Mouse (Mus musculus) lung, embryonic 15.5 days (tissue): ENCODE measurements around the gene Cacfd1. TPM values are rescaled to one million over a fixed set of nuclear protein-coding genes. Genes with fewer than 3 reads are reported as not detected.

Experiments
- ATAC-seq: fragments of 200-750 bp; cut with Nextera tagmentation; 2 replicates; pipeline ENCODE4 v1.8.0; 2017; ENCODE audit warnings: moderate number of reproducible peaks, borderline replicate concordance; ENCODE audit not compliant: low FRiP score, low TSS enrichment; ENCODE audit errors: extremely low read depth
- H3K27ac ChIP-seq: fragments of 300-500 bp; sonication (generic); 2 replicates; pipeline ENCODE4 v1.5.1; 2015; ENCODE audit warnings: moderate library complexity, mild to moderate bottlenecking, inconsistent platforms
- H3K27me3 ChIP-seq: fragments of 300-500 bp; sonication (generic); 2 replicates; pipeline ENCODE4 v1.6.1; 2015; ENCODE audit warnings: inconsistent platforms
- H3K36me3 ChIP-seq: fragments of 300-500 bp; sonication (generic); 2 replicates; pipeline ENCODE4 v1.6.1; 2015; ENCODE audit warnings: inconsistent platforms
- H3K4me1 ChIP-seq: fragments of 300-500 bp; sonication (generic); 2 replicates; pipeline ENCODE4 v1.6.1; 2015; ENCODE audit warnings: inconsistent platforms
- H3K4me2 ChIP-seq: fragments of 300-500 bp; sonication (generic); 2 replicates; pipeline ENCODE4 v1.6.1; 2015; ENCODE audit warnings: inconsistent platforms, mild to moderate bottlenecking, moderate library complexity
- H3K4me3 ChIP-seq: fragments of 300-500 bp; sonication (generic); 2 replicates; pipeline ENCODE4 v1.5.1; 2015; ENCODE audit warnings: mild to moderate bottlenecking, inconsistent platforms
- H3K9ac ChIP-seq: fragments of 300-500 bp; sonication (generic); 2 replicates; pipeline ENCODE4 v1.6.1; 2015; ENCODE audit warnings: inconsistent platforms
- H3K9me3 ChIP-seq: fragments of 300-500 bp; sonication (generic); 2 replicates; pipeline ENCODE4 v1.6.1; 2016; ENCODE audit warnings: inconsistent platforms
- WGBS: fragments of 180-500 bp; shearing (Covaris S2); methylation state at CpG from one replicate; pipeline ENCODE4 v1.1.7; 2015; 5-methylcytosine and 5-hydroxymethylcytosine counted together
- polyA plus RNA-seq: library from polyadenylated mRNA; unstranded; fragments of >200 nt; fragmentation: Nextera tagmentation; extraction: Ambion mirVana; gene quantifications from 2 replicates; pipeline ENCODE4 v1.2.1, GENCODE M21; 2015

Gene Cacfd1
- 59.0 and 60.9 TPM in 2 replicates for polyA plus RNA-seq

GRCm38 (mm10) chr2:27009714-27010244 lies at the start of gene Cacfd1:
TSS of gene Cacfd1 (plus strand) at chr2:27009926.
- peak within 1 kb of the TSS; percentile 73 for H3K4me2 ChIP-seq
- peak within 1 kb of the TSS; percentile 86 for H3K4me3 ChIP-seq
- peaks cover 19% of the 10 kb centered on the region for H3K4me1 ChIP-seq
- no peaks in the 10 kb centered on the region for H3K27me3 ChIP-seq
- H3K9me3 ChIP-seq, result no peaks in the 10 kb centered on the region
- WGBS, result under 1% methylated on average over 43 of the region's 43 CpGs
- ATAC-seq, result peak; percentile 95
- peaks cover 14% of the 10 kb centered on the region for H3K36me3 ChIP-seq
- peak within 1 kb of the TSS; percentile 85 for H3K27ac ChIP-seq
- peak within 1 kb of the TSS; percentile 95 for H3K9ac ChIP-seq

- peaks cover 56% of the 10 kb centered on the region for H3K36me3 ChIP-seq
- H3K9me3 ChIP-seq, result no peaks in the 10 kb centered on the region
- no peak overlapping the region for H3K4me2 ChIP-seq
- 63% methylated on average over 4 of the region's 4 CpGs for WGBS
- no peak overlapping the region for H3K9ac ChIP-seq
- no peak for ATAC-seq
- peaks cover 24% of the 10 kb centered on the region for H3K4me1 ChIP-seq
- no peak overlapping the region for H3K4me3 ChIP-seq
- H3K27me3 ChIP-seq, result no peaks in the 10 kb centered on the region
- H3K27ac ChIP-seq, result no peak overlapping the region
These were observed 49.0 kb upstream of the Cacfd1 start for GRCm38 (mm10) chr2:26960756-26961155.

- WGBS, result under 1% methylated on average over 50 of the region's 50 CpGs
- peak within 1 kb of the TSS; percentile 99 for H3K27ac ChIP-seq
These were observed 45.6 kb upstream of the Cacfd1 start, which contains the start of gene Rexo4 for GRCm38 (mm10) chr2:26963923-26964723. TSS of gene Rexo4 (minus strand) at chr2:26964386.

GRCm38 (mm10) chr2:26964724-26965370 lies 44.9 kb upstream of the Cacfd1 start:
- Histone ChIP-seq H3K9ac (peak overlapping the region; percentile 87), H3K4me2 (peak overlapping the region; percentile 80), H3K9me3 (no peaks in the 10 kb centered on the region), H3K36me3 (peaks cover 19% of the 10 kb centered on the region), H3K4me1 (peaks cover 24% of the 10 kb centered on the region), H3K27ac (peak overlapping the region; percentile 99), H3K27me3 (no peaks in the 10 kb centered on the region), H3K4me3 (peak overlapping the region; percentile 85)
- 14% methylated on average over 14 of the region's 14 CpGs for WGBS
- ATAC-seq, result no peak; the same call in 1 of the 2 replicates

More at GRCm38 (mm10) chr2:26963923-26964723, 45.6 kb upstream of the Cacfd1 start, which contains the start of gene Rexo4:
- H3K9me3 ChIP-seq, result no peaks in the 10 kb centered on the region
- peak within 1 kb of the TSS; percentile 85 for H3K4me3 ChIP-seq
- peak; percentile 92 for ATAC-seq
- peaks cover 24% of the 10 kb centered on the region for H3K4me1 ChIP-seq
- peaks cover 23% of the 10 kb centered on the region for H3K36me3 ChIP-seq
- peak within 1 kb of the TSS; percentile 87 for H3K9ac ChIP-seq
- H3K27me3 ChIP-seq, result no peaks in the 10 kb centered on the region
- peak within 1 kb of the TSS; percentile 80 for H3K4me2 ChIP-seq

GRCm38 (mm10) chr2:26967262-26967661 lies 42.5 kb upstream of the Cacfd1 start:
- Histone ChIP-seq H3K4me1 (peaks cover 15% of the 10 kb centered on the region), H3K36me3 (peaks cover 2% of the 10 kb centered on the region; the same call in 1 of the 2 replicates), H3K27ac (no peak overlapping the region), H3K9ac (no peak overlapping the region), H3K4me3 (no peak overlapping the region), H3K4me2 (no peak overlapping the region), H3K27me3 (no peaks in the 10 kb centered on the region), H3K9me3 (no peaks in the 10 kb centered on the region)
- ATAC-seq, result no peak
- 69% methylated on average over 2 of the region's 2 CpGs for WGBS

GRCm38 (mm10) chr2:26973116-26973515 lies 36.6 kb upstream of the Cacfd1 start, which contains the start of gene Adamts13:
TSS of gene Adamts13 (plus strand) at chr2:26973416.
- peaks cover 3% of the 10 kb centered on the region; the same call in 1 of the 2 replicates for H3K4me1 ChIP-seq
- WGBS, result 47% methylated on average over 3 of the region's 3 CpGs
- H3K27ac ChIP-seq, result no peak within 1 kb of the TSS
- ATAC-seq, result no peak
- no peak within 1 kb of the TSS for H3K4me3 ChIP-seq
- H3K9ac ChIP-seq, result no peak within 1 kb of the TSS
- no peaks in the 10 kb centered on the region for H3K27me3 ChIP-seq
- no peaks in the 10 kb centered on the region for H3K9me3 ChIP-seq
- H3K36me3 ChIP-seq, result no peaks in the 10 kb centered on the region
- no peak within 1 kb of the TSS for H3K4me2 ChIP-seq

GRCm38 (mm10) chr2:26973960-26974359 lies 35.8 kb upstream of the Cacfd1 start:
- WGBS, result 37% methylated on average over 4 of the region's 4 CpGs
- no peak overlapping the region for H3K4me3 ChIP-seq
- H3K27me3 ChIP-seq, result no peaks in the 10 kb centered on the region
- no peak for ATAC-seq
- H3K9me3 ChIP-seq, result no peaks in the 10 kb centered on the region
- no peaks in the 10 kb centered on the region for H3K36me3 ChIP-seq
- H3K4me2 ChIP-seq, result no peak overlapping the region
- no peak overlapping the region for H3K9ac ChIP-seq
- no peak overlapping the region for H3K27ac ChIP-seq
- H3K4me1 ChIP-seq, result peaks cover 3% of the 10 kb centered on the region; the same call in 1 of the 2 replicates

GRCm38 (mm10) chr2:26980361-26980760 lies 29.4 kb upstream of the Cacfd1 start:
- H3K4me2 ChIP-seq, result no peak overlapping the region

GRCm38 (mm10) chr2:26984179-26984578 lies 25.5 kb upstream of the Cacfd1 start:
- WGBS, result 40% methylated on average over 2 of the region's 2 CpGs
- no peaks in the 10 kb centered on the region for H3K9me3 ChIP-seq
- no peak overlapping the region for H3K27ac ChIP-seq
- H3K27me3 ChIP-seq, result no peaks in the 10 kb centered on the region
- no peak overlapping the region for H3K4me2 ChIP-seq
- no peaks in the 10 kb centered on the region for H3K36me3 ChIP-seq
- no peak overlapping the region for H3K9ac ChIP-seq
- H3K4me1 ChIP-seq, result no peaks in the 10 kb centered on the region
- no peak overlapping the region for H3K4me3 ChIP-seq
- ATAC-seq, result no peak

More at GRCm38 (mm10) chr2:26980361-26980760, 29.4 kb upstream of the Cacfd1 start:
- Histone ChIP-seq H3K4me1 (no peaks in the 10 kb centered on the region), H3K4me3 (no peak overlapping the region), H3K36me3 (no peaks in the 10 kb centered on the region), H3K9ac (no peak overlapping the region), H3K9me3 (no peaks in the 10 kb centered on the region), H3K27ac (no peak overlapping the region), H3K27me3 (no peaks in the 10 kb centered on the region)
- ATAC-seq, result no peak
- 78% methylated on average over 1 of the region's 1 CpGs for WGBS

- 80% methylated on average over 5 of the region's 5 CpGs for WGBS
- no peaks in the 10 kb centered on the region for H3K9me3 ChIP-seq
- H3K36me3 ChIP-seq, result no peaks in the 10 kb centered on the region
- no peak for ATAC-seq
- H3K27me3 ChIP-seq, result no peaks in the 10 kb centered on the region
- H3K4me2 ChIP-seq, result no peak overlapping the region
- no peaks in the 10 kb centered on the region for H3K4me1 ChIP-seq
- H3K27ac ChIP-seq, result no peak overlapping the region
- no peak overlapping the region for H3K4me3 ChIP-seq
- H3K9ac ChIP-seq, result no peak overlapping the region
These were observed 25.1 kb upstream of the Cacfd1 start for GRCm38 (mm10) chr2:26984640-26985039.

GRCm38 (mm10) chr2:26993936-26994335 lies 15.8 kb upstream of the Cacfd1 start:
- no peak overlapping the region for H3K4me2 ChIP-seq
- H3K9ac ChIP-seq, result no peak overlapping the region
- H3K27ac ChIP-seq, result no peak overlapping the region
- H3K4me3 ChIP-seq, result no peak overlapping the region
- no peaks in the 10 kb centered on the region for H3K36me3 ChIP-seq
- H3K27me3 ChIP-seq, result no peaks in the 10 kb centered on the region
- no peaks in the 10 kb centered on the region for H3K9me3 ChIP-seq
- no peak for ATAC-seq
- H3K4me1 ChIP-seq, result no peaks in the 10 kb centered on the region
- whole genome bisulfite sequencing, result 78% methylated on average over 3 of the region's 3 CpGs
